Mouse (Mus musculus): ENCODE measurements at regions not wholly inside any gene's neighbourhood (a gene's known extent, or its start where the extent isn't known, plus 50 kb on each side); places are given as distances from the start of the nearest gene placed in this dataset.

GRCm38 (mm10) chr10:110534387-110534786, 78.4 kb upstream of the Nav3 start:
- Histone ChIP-seq H3K27ac (ENCODE audit: control insufficient read depth, low read depth, low read length) (no peak overlapping the region), H3K9me3 (replicated peaks; ENCODE audit: insufficient read depth, low read length) (no peaks in the 10 kb centered on the region), H3K36me3 (ENCODE audit: control insufficient read depth in 1 of 2, insufficient read depth in 2 of 2, low read length in 2 of 2) (no peaks in the 10 kb centered on the region), H3K79me2 (ENCODE audit: control insufficient read depth, insufficient read depth, low read length, poor library complexity) (no peaks in the 10 kb centered on the region), H3K4me1 (ENCODE audit: control insufficient read depth in 1 of 2, insufficient read depth in 2 of 2, low read length in 2 of 2) (no peaks in the 10 kb centered on the region), H3K27me3 (ENCODE audit: control insufficient read depth in 1 of 2, insufficient read depth in 2 of 2, low read length in 2 of 2) (no peaks in the 10 kb centered on the region), H3K4me3 (ENCODE audit: control insufficient read depth in 1 of 2, insufficient read depth in 1 of 2, low read depth in 2 of 2, low read length in 2 of 2) (no peak overlapping the region), H3K9ac (ENCODE audit: control insufficient read depth, low read depth, low read length, poor library complexity, severe bottlenecking) (no peak overlapping the region)
- TF ChIP-seq ELF1 (IDR thresholded peaks at IDR 0.05; ENCODE audit: low read depth, low read length) (no peak), MAFK (IDR thresholded peaks at IDR 0.05; ENCODE audit: borderline replicate concordance, low read depth, low read length) (no peak), CHD1 (IDR thresholded peaks at IDR 0.05; ENCODE audit: low read depth, low read length) (no peak), NELFE (IDR thresholded peaks at IDR 0.05; ENCODE audit: low read depth, low read length) (no peak), MYC (IDR thresholded peaks at IDR 0.05; ENCODE audit: low read depth, low read length) (no peak), UBTF (IDR thresholded peaks at IDR 0.05; ENCODE audit: borderline replicate concordance, insufficient read depth, low read depth, low read length) (no peak)
- DNase-seq (ENCODE audit: low read depth, low spot score), result no peak

- Histone ChIP-seq H3K36me3 (ENCODE audit: control insufficient read depth in 1 of 2, insufficient read depth in 2 of 2, low read length in 2 of 2) (no peaks in the 10 kb centered on the region), H3K4me3 (ENCODE audit: control insufficient read depth in 1 of 2, insufficient read depth in 1 of 2, low read depth in 2 of 2, low read length in 2 of 2) (no peak overlapping the region), H3K9me3 (replicated peaks; ENCODE audit: insufficient read depth, low read length) (no peaks in the 10 kb centered on the region), H3K79me2 (ENCODE audit: control insufficient read depth, insufficient read depth, low read length, poor library complexity) (no peaks in the 10 kb centered on the region), H3K4me1 (ENCODE audit: control insufficient read depth in 1 of 2, insufficient read depth in 2 of 2, low read length in 2 of 2) (no peaks in the 10 kb centered on the region), H3K27ac (ENCODE audit: control insufficient read depth, low read depth, low read length) (no peak overlapping the region), H3K9ac (ENCODE audit: control insufficient read depth, low read depth, low read length, poor library complexity, severe bottlenecking) (no peak overlapping the region), H3K27me3 (ENCODE audit: control insufficient read depth in 1 of 2, insufficient read depth in 2 of 2, low read length in 2 of 2) (no peaks in the 10 kb centered on the region)
- DNase-seq (ENCODE audit: low read depth, low spot score), result no peak
- TF ChIP-seq ZC3H11A (IDR thresholded peaks at IDR 0.05; ENCODE audit: low read depth, low read length) (no peak), POLR2A (IDR thresholded peaks at IDR 0.05; ENCODE audit: control insufficient read depth in 1 of 2, insufficient read depth in 1 of 2, low read depth in 1 of 2, low read length in 2 of 2, poor library complexity in 1 of 2) (no peak), MAFK (IDR thresholded peaks at IDR 0.05; ENCODE audit: borderline replicate concordance, low read depth, low read length) (no peak), ZNF384 (IDR thresholded peaks at IDR 0.05; ENCODE audit: low read depth, low read length) (no peak), NELFE (IDR thresholded peaks at IDR 0.05; ENCODE audit: low read depth, low read length) (no peak), BHLHE40 (IDR thresholded peaks at IDR 0.05; ENCODE audit: borderline replicate concordance, low read depth, low read length) (no peak), MAZ (IDR thresholded peaks at IDR 0.05; ENCODE audit: low read depth, low read length) (no peak), CHD2 (IDR thresholded peaks at IDR 0.05; ENCODE audit: low read length) (no peak), ZMIZ1 (IDR thresholded peaks at IDR 0.05; ENCODE audit: low read depth, low read length) (no peak), CTCF (IDR thresholded peaks at IDR 0.05 in 2 of 3, conservative IDR thresholded peaks at IDR 0.05 in 1 of 3; ENCODE audit: control insufficient read depth in 1 of 3, insufficient read depth in 1 of 3, low read depth in 2 of 3, low read length in 3 of 3, poor library complexity in 1 of 3, severe bottlenecking in 1 of 3) (no peak)
These were observed 86.7 kb upstream of the Nav3 start for GRCm38 (mm10) chr10:110542712-110543111.

- Histone ChIP-seq H3K79me2 (ENCODE audit: control insufficient read depth, insufficient read depth, low read length, poor library complexity) (no peaks in the 10 kb centered on the region), H3K27ac (ENCODE audit: control insufficient read depth, low read depth, low read length) (no peak overlapping the region), H3K36me3 (ENCODE audit: control insufficient read depth in 1 of 2, insufficient read depth in 2 of 2, low read length in 2 of 2) (no peaks in the 10 kb centered on the region), H3K9me3 (replicated peaks; ENCODE audit: insufficient read depth, low read length) (no peaks in the 10 kb centered on the region), H3K27me3 (ENCODE audit: control insufficient read depth in 1 of 2, insufficient read depth in 2 of 2, low read length in 2 of 2) (no peaks in the 10 kb centered on the region), H3K4me1 (ENCODE audit: control insufficient read depth in 1 of 2, insufficient read depth in 2 of 2, low read length in 2 of 2) (no peaks in the 10 kb centered on the region), H3K4me3 (ENCODE audit: control insufficient read depth in 1 of 2, insufficient read depth in 1 of 2, low read depth in 2 of 2, low read length in 2 of 2) (no peak overlapping the region), H3K9ac (ENCODE audit: control insufficient read depth, low read depth, low read length, poor library complexity, severe bottlenecking) (no peak overlapping the region)
- DNase-seq (ENCODE audit: low read depth, low spot score), result no peak
- TF ChIP-seq POLR2AphosphoS5 (IDR thresholded peaks at IDR 0.05; ENCODE audit: borderline replicate concordance, low read depth, low read length) (no peak), TAL1 (IDR thresholded peaks at IDR 0.05; ENCODE audit: low read length) (no peak)
These were observed 92.4 kb upstream of the Nav3 start for GRCm38 (mm10) chr10:110548391-110548790.
